Mouse (Mus musculus) cerebellum, adult 8-10 months (tissue): ENCODE measurements around the gene Fam110c.

Source experiments
- DNase-seq: peaks from one replicate; pipeline ENCODE4 v3.0.0; 2022

Gene Fam110c

GRCm38 (mm10) chr12:31116005-31116466 lies 42.4 kb downstream of the Fam110c start:
- DNase-seq = peak; percentile 16

GRCm38 (mm10) chr12:31120535-31120934 lies 46.9 kb downstream of the Fam110c start:
- DNase-seq = no peak

DNA sequence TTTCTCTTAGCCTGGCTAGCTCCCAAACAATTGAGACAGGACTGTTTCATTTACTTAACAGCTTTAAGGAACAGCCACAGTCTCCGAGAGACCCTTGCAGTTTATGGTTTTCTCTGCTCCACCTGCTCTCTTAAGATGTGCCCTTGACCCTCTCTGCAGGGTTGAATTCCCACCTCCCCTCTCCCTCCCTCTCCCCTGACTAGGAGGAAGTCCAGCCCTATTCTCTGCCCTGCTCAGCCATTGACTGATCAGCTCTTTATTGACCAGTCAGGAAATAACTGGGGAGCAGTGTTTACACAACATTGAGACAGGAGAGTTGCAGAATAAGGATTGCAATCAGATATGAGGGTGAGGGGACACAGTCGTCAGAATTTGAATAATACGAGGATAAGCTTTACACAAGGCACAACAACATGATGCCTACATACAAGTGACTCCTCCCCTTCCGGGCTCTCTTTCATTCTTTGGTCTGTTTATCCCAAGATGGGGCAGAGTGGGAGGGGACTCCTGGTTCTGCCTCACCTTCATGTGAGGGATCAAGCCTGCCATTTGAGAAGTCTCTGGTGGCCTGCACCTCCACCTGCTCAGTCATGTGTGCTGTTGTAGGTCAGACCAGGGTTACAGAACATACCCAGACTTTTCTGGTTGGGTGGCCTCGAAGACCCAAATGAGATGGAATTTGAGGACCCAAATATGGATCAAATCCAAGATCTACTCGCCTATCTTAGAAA lies 49.4 kb downstream of the Fam110c start:
- no peak for DNase-seq

- no peak for DNase-seq
Measured at GRCm38 (mm10) chr12:31126071-31126470, 52.4 kb downstream of the Fam110c start.

GRCm38 (mm10) chr12:31129548-31129947 lies 55.9 kb downstream of the Fam110c start:
- DNase-seq = no peak
